Comparison of ENCODE assay signal across 13 mouse cellular contexts in genomic region chr3:96679159-96679674, GRCm38 (mm10). TPM values are rescaled to one million over a fixed set of nuclear protein-coding genes. Genes with fewer than 3 reads are reported as not detected.
DNase-seq lines count a peak whose midpoint lies in the region; ATAC-seq and TF ChIP-seq lines count a peak whose summit lies in the region.
"Had no signal": no experiment of that assay in that cellular context is flagged by ENCODE, and none has a peak within 500 bp of the region (broad histone marks: within the 10 kb centered on the region; RNA-seq: fewer than 3 reads in every experiment).

No protein-coding gene starts in this region.

- no peak overlapping the region for H3K9ac ChIP-seq in intestine, embryonic 16.5 days (ENCODE audit: low read depth, low read length)
- H3K9ac ChIP-seq: neural tube, embryonic 15.5 days had no signal

- peaks cover 8% of the 10 kb centered on the region for H3K4me1 ChIP-seq in intestine, embryonic 16.5 days (ENCODE audit: control insufficient read depth, insufficient read depth, low read length)
- H3K4me1 ChIP-seq: neural tube, embryonic 15.5 days had no signal

- CTCF ChIA-PET in Patski (lab: Charles Lee): interaction anchor here (1.2 to 1.4 kb wide), 2 partner anchors 11 to 34 kb away, joined by 3 to 5 read pairs; partner anchors contain the start of gene Itga10

- no peak overlapping the region for H3K4me3 ChIP-seq in intestine, embryonic 16.5 days (ENCODE audit: low read length)
- H3K4me3 ChIP-seq: midbrain, embryonic 10.5 days; neural tube, embryonic 15.5 days had no signal

- DNase-seq in adrenal gland, adult (ENCODE audit: inconsistent age in 2 of 2, low spot score in 1 of 2): peak; percentile 79 to 91
- no peak for DNase-seq in adrenal gland, postnatal 4 days (ENCODE audit: low spot score in 2 of 2)
- peak; percentile 52 for DNase-seq in 3134 (ENCODE audit: extremely low read depth, insufficient read length, low spot score)
- no peak for DNase-seq in Patski (ENCODE audit: low read depth, low spot score)
- no peak for DNase-seq in gastrocnemius, adult 8-10 months (ENCODE audit: low spot score in 2 of 2)
- no peak for DNase-seq in lung, postnatal 25 days (ENCODE audit: low spot score)
- no peak for DNase-seq in spleen, adult 12 weeks (ENCODE audit: low spot score)
- DNase-seq: cerebellum, adult 9-10 months; layer of hippocampus, adult 9-11 months had no signal

- no peak overlapping the region for H3K4me2 ChIP-seq in intestine, embryonic 16.5 days (ENCODE audit: low read depth, low read length)
- H3K4me2 ChIP-seq: neural tube, embryonic 15.5 days had no signal

- TF ChIP-seq CTCF in Patski (IDR thresholded peaks at IDR 0.05): no peak

- no peaks in the 10 kb centered on the region for H3K27me3 ChIP-seq in Patski
- H3K27me3 ChIP-seq in intestine, embryonic 16.5 days (replicated peaks; ENCODE audit: control insufficient read depth, insufficient read depth, low read length): peaks cover 4% of the 10 kb centered on the region; the same call in 1 of the 2 replicates

- ATAC-seq in Patski: peak; percentile 64
- ATAC-seq in intestine, embryonic 16.5 days: peak; percentile 84
- ATAC-seq: inflammation-experienced regulatory T-cells, adult 6 months had no signal

- H3K27ac ChIP-seq in intestine, embryonic 16.5 days (ENCODE audit: low read length): no peak overlapping the region
- H3K27ac ChIP-seq: midbrain, embryonic 10.5 days; neural tube, embryonic 15.5 days had no signal

- no peaks in the 10 kb centered on the region for H3K36me3 ChIP-seq in intestine, embryonic 16.5 days (ENCODE audit: control insufficient read depth, insufficient read depth, low read length)
- H3K36me3 ChIP-seq: midbrain, embryonic 10.5 days; neural tube, embryonic 15.5 days had no signal

- 31% methylated on average over 5 of the region's 5 CpGs for WGBS in intestine, embryonic 16.5 days

- H3K9me3 ChIP-seq in intestine, embryonic 16.5 days (ENCODE audit: control insufficient read depth, low read length): no peaks in the 10 kb centered on the region
- H3K9me3 ChIP-seq: midbrain, embryonic 10.5 days; neural tube, embryonic 15.5 days had no signal

- POLR2A ChIA-PET in Patski (lab: Charles Lee): interaction anchor here (0.6 to 1.6 kb wide), 4 partner anchors 10 to 19 kb away, joined by 3 to 4 read pairs (median 4); partner anchors contain the start of gene Pias3

- in situ Hi-C loops in Patski (cut with MboI; ENCODE audit: low pct_unique_long_range_greater_than_20kb): no loop called here

RNA-seq across cellular contexts. Expression of gene Ankrd35, which starts 9.3 kb away (rescaled TPM):
- total RNA-seq in adrenal gland, postnatal 4 days (2021): 1 to 10 TPM; 2.7 to 3.3 TPM
- polyA plus RNA-seq in Patski (2021): 0.09 TPM
- polyA plus RNA-seq in intestine, embryonic 16.5 days (2015; fragmentation: Nextera tagmentation; extraction: Ambion mirVana): 0.28 and 0.39 TPM in 2 replicates
- total RNA-seq in gastrocnemius, adult 8-10 months (2022): under 1 TPM; 0.24 to 0.48 (median 0.40) TPM

RNA-seq across cellular contexts. Expression of gene Pias3, which starts 17.0 kb away (rescaled TPM):
- 10 to 100 TPM; 50.1 to 55.1 TPM for total RNA-seq in adrenal gland, postnatal 4 days (2021)
- polyA plus RNA-seq in Patski (2021): 54.0 TPM
- polyA plus RNA-seq in intestine, embryonic 16.5 days (2015; fragmentation: Nextera tagmentation; extraction: Ambion mirVana): 35.7 and 36.6 TPM in 2 replicates
- 1 to 10 TPM; 4.9 to 7.4 (median 6.0) TPM for total RNA-seq in gastrocnemius, adult 8-10 months (2022)

RNA-seq across cellular contexts. Expression of gene Nudt17, which starts 29.1 kb away (rescaled TPM):
- 1 to 10 TPM; 2.7 to 3.6 TPM for total RNA-seq in adrenal gland, postnatal 4 days (2021)
- 3.9 TPM for polyA plus RNA-seq in Patski (2021)
- 5.6 and 6.2 TPM in 2 replicates for polyA plus RNA-seq in intestine, embryonic 16.5 days (2015; fragmentation: Nextera tagmentation; extraction: Ambion mirVana)
- total RNA-seq in gastrocnemius, adult 8-10 months (2022): under 1 TPM; 0.39 to 0.68 (median 0.54) TPM

RNA-seq across cellular contexts. Expression of gene Itga10, which starts 33.8 kb away (rescaled TPM):
- total RNA-seq in adrenal gland, postnatal 4 days (2021): 1 to 10 TPM; 2.4 TPM
- polyA plus RNA-seq in Patski (2021): 2.2 TPM
- 0.48 and 0.49 TPM in 2 replicates for polyA plus RNA-seq in intestine, embryonic 16.5 days (2015; fragmentation: Nextera tagmentation; extraction: Ambion mirVana)
- total RNA-seq in gastrocnemius, adult 8-10 months (2022): under 1 TPM; 0.31 to 0.56 (median 0.40) TPM
- polyA plus RNA-seq: inflammation-experienced regulatory T-cells, adult 6 months had no signal

RNA-seq across cellular contexts. Expression of gene Gm42957, which starts 43.9 kb away (rescaled TPM):
- total RNA-seq in adrenal gland, postnatal 4 days (2021): under 1 TPM; 0.23 to 0.25 TPM
- 0.10 TPM for polyA plus RNA-seq in Patski (2021)
- polyA plus RNA-seq in intestine, embryonic 16.5 days (2015; fragmentation: Nextera tagmentation; extraction: Ambion mirVana): 0.11 TPM in 1 of 2 replicates, not detected in the other
- not detected for total RNA-seq in gastrocnemius, adult 8-10 months (2022)

Comparison
In these comparisons a context has a peak if more than half of its experiments do, and no peak if none do; other contexts are left out.
1. DNase-seq: peak in adrenal gland, adult (2 of 2) and 3134 (single experiment); none in adrenal gland, postnatal 4 days (0 of 2), Patski (single experiment), gastrocnemius, adult 8-10 months (0 of 2), lung, postnatal 25 days (single experiment) and spleen, adult 12 weeks (single experiment).
2. RNA of gene Pias3, which starts 17.0 kb away (total RNA-seq): 50.1 to 55.1 TPM in adrenal gland, postnatal 4 days; 4.9 to 7.4 TPM in gastrocnemius, adult 8-10 months; every median in the first group is over 4 times any median in the second.